ENCODE assay signal across 22 mouse cellular contexts in genomic region chr1:146807765-146808164, GRCm38 (mm10).
A peak's percentile ranks its signal among the peaks of the same experiment; 100 is the strongest.
DNase-seq lines count a peak whose midpoint lies in the region; ATAC-seq and TF ChIP-seq lines count a peak whose summit lies in the region.
"Had no signal": no experiment of that assay in that cellular context is flagged by ENCODE, and none has a peak within 500 bp of the region (broad histone marks: within the 10 kb centered on the region; RNA-seq: fewer than 3 reads in every experiment).

No protein-coding gene starts in this region.

- no peak for TF ChIP-seq CTCF in kidney, postnatal 0 days (IDR thresholded peaks at IDR 0.05; ENCODE audit: low read depth)
- no peak for TF ChIP-seq CTCF in kidney, adult 2 months (conservative IDR thresholded peaks at IDR 0.05; ENCODE audit: insufficient read depth, insufficient read length, low read depth, low read length)
- no peak for TF ChIP-seq CTCF in thymus, adult 2 months (IDR thresholded peaks at IDR 0.05; ENCODE audit: borderline replicate concordance, control insufficient read depth, extremely low read depth, insufficient read depth, low read length, poor library complexity)

- H3K4me1 ChIP-seq in kidney, postnatal 0 days (replicated peaks; ENCODE audit: insufficient read depth, low read length), result no peaks in the 10 kb centered on the region
- H3K4me1 ChIP-seq in kidney, adult 2 months (ENCODE audit: control insufficient read depth, insufficient read depth, low read length), result no peaks in the 10 kb centered on the region
- H3K4me1 ChIP-seq in thymus, adult 2 months (replicated peaks; ENCODE audit: control insufficient read depth, insufficient read depth, low read length), result no peaks in the 10 kb centered on the region
- H3K4me1 ChIP-seq: heart, embryonic 10.5 days; hindbrain, embryonic 12.5 days had no signal

- H3K4me2 ChIP-seq in kidney, postnatal 0 days (ENCODE audit: low read length), result no peak overlapping the region
- H3K4me2 ChIP-seq: hindbrain, embryonic 12.5 days had no signal

- WGBS in kidney, postnatal 0 days, result 79% methylated on average over 4 of the region's 4 CpGs
- 77% methylated on average over 4 of the region's 4 CpGs for WGBS in kidney, adult 2 months
- WGBS in thymus, adult 2 months, result 71% methylated on average over 4 of the region's 4 CpGs

- no peak for TF ChIP-seq POLR2A in kidney, adult 2 months (IDR thresholded peaks at IDR 0.05; ENCODE audit: low read depth, low read length)
- TF ChIP-seq POLR2A in thymus, adult 2 months (IDR thresholded peaks at IDR 0.05; ENCODE audit: control insufficient read depth, extremely low read depth, insufficient read depth, low read length, poor library complexity), result no peak

- H3K4me3 ChIP-seq in kidney, postnatal 0 days (replicated peaks; ENCODE audit: low read depth, low read length), result no peak overlapping the region
- H3K4me3 ChIP-seq in kidney, adult 2 months (ENCODE audit: insufficient read depth, low read depth, low read length), result no peak overlapping the region
- no peak overlapping the region for H3K4me3 ChIP-seq in thymus, adult 2 months (ENCODE audit: control insufficient read depth, insufficient read depth, low read length)
- H3K4me3 ChIP-seq: heart, embryonic 10.5 days; hindbrain, embryonic 12.5 days had no signal

- H3K9me3 ChIP-seq in kidney, postnatal 0 days (replicated peaks; ENCODE audit: low read length), result no peaks in the 10 kb centered on the region
- H3K9me3 ChIP-seq: heart, embryonic 10.5 days; hindbrain, embryonic 12.5 days had no signal

- no peaks in the 10 kb centered on the region for H3K36me3 ChIP-seq in kidney, postnatal 0 days (ENCODE audit: insufficient read depth, low read length)
- no peaks in the 10 kb centered on the region for H3K36me3 ChIP-seq in kidney, adult 2 months (ENCODE audit: control insufficient read depth, insufficient read depth, low read length)
- no peaks in the 10 kb centered on the region for H3K36me3 ChIP-seq in thymus, adult 2 months (ENCODE audit: control insufficient read depth, insufficient read depth, low read length)
- H3K36me3 ChIP-seq: heart, embryonic 10.5 days; hindbrain, embryonic 12.5 days had no signal

- H3K27ac ChIP-seq in kidney, postnatal 0 days, result no peak overlapping the region
- H3K27ac ChIP-seq in kidney, adult 2 months (ENCODE audit: insufficient read depth, low read depth, low read length), result no peak overlapping the region
- H3K27ac ChIP-seq in thymus, adult 2 months (ENCODE audit: control insufficient read depth, insufficient read depth, low read length), result no peak overlapping the region
- H3K27ac ChIP-seq: heart, embryonic 10.5 days; hindbrain, embryonic 12.5 days had no signal

- H3K9ac ChIP-seq in kidney, postnatal 0 days (ENCODE audit: low read depth, low read length), result no peak overlapping the region
- H3K9ac ChIP-seq: forebrain, postnatal 0 days; hindbrain, embryonic 12.5 days had no signal

- peak; percentile 4 for DNase-seq in kidney, postnatal 0 days (ENCODE audit: low spot score)
- DNase-seq in kidney, adult 2 months, result no peak
- DNase-seq in mesoderm, embryonic 11.5 days (ENCODE audit: low read depth, low spot score), result peak; percentile 9
- no peak for DNase-seq in neural tube, embryonic 10.5 days (ENCODE audit: extremely low spot score, low spot score)
- no peak for DNase-seq in layer of hippocampus, postnatal 25 days (ENCODE audit: extremely low spot score in 1 of 2, low spot score in 1 of 2)
- DNase-seq in thymus, adult 2 months, result no peak
- DNase-seq: adrenal gland, postnatal 10 days; B cell, adult 2 months; cerebellum, adult 18-20 months; cerebellum, adult 9-11 months; cerebellum, postnatal 36 days; forebrain, postnatal 0 days; gastrocnemius, postnatal 36 days; heart, adult 11 months; heart, postnatal 10 days; heart, postnatal 4 days had no signal

- no peaks in the 10 kb centered on the region for H3K27me3 ChIP-seq in kidney, postnatal 0 days (ENCODE audit: insufficient read depth, low read length)
- no peaks in the 10 kb centered on the region for H3K27me3 ChIP-seq in kidney, adult 2 months (replicated peaks; ENCODE audit: control insufficient read depth, insufficient read depth, low read length)
- H3K27me3 ChIP-seq in thymus, adult 2 months (ENCODE audit: control insufficient read depth, insufficient read depth, low read length), result no peaks in the 10 kb centered on the region
- H3K27me3 ChIP-seq: hindbrain, embryonic 12.5 days had no signal

- no peak for ATAC-seq in kidney, postnatal 0 days (replicated peaks; ENCODE audit: low FRiP score, low read depth)
- ATAC-seq in CD4-positive, CD25-positive, alpha-beta regulatory T cell, adult 4 months, result peak; percentile 27
- ATAC-seq: forebrain, postnatal 0 days; hindbrain, embryonic 16.5 days; inflammation-experienced regulatory T-cells, adult 6 months; intestine, postnatal 0 days had no signal

Comparison
In these comparisons a context has a peak if more than half of its experiments do, and no peak if none do; other contexts are left out.
1. DNase-seq: peak in kidney, postnatal 0 days (single experiment) and mesoderm, embryonic 11.5 days (single experiment); none in kidney, adult 2 months (single experiment), neural tube, embryonic 10.5 days (single experiment), layer of hippocampus, postnatal 25 days (0 of 2) and thymus, adult 2 months (single experiment).